Mouse (Mus musculus): ENCODE data around the gene Bak1. TPM values are rescaled to one million over a fixed set of nuclear protein-coding genes. Genes with fewer than 3 reads are reported as not detected.

The Bak1 gene
- total and polyA plus RNA-seq, 3 experiments: 75.4 to 150 TPM; not detected in 1

DNA sequence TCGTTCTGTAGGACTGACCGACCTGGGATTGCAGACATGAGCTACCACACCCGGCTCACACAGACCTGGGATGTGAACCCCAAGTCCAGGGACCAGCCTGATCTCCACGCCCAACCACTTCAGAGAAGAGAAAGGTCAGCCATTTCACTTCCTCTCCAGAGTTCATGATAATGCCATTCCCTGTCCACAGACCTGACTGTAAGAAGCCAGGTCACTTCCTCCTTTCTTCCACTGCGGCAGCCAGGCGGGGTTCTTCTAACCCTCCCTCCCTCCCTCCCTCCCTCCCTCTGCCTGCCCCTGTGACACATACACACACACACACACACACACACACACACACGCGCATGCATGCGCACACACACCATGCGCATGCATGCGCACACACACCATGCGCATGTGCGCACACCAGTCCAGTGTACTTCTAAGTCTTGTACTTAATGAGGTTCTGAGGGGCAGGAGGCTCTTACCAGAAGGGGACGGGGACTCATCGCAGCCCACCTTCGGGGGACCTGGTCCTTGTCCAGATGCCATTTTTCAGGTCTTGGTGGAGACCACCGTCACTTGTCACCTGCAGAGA lies 3.4 kb downstream of the Bak1 start:
- peaks cover 7 to 21% of the 10 kb centered on the region in 2 experiments for H3K4me1 ChIP-seq (ENCODE audit: control insufficient read depth in 1 of 2, insufficient read depth in 2 of 2, low read length in 2 of 2)
- H3K27me3 ChIP-seq (ENCODE audit: control insufficient read depth in 1 of 2, insufficient read depth in 2 of 2, low read length in 2 of 2): no peaks in the 10 kb centered on the region
- peaks cover 20% of the 10 kb centered on the region for H3K79me2 ChIP-seq (ENCODE audit: control insufficient read depth, insufficient read depth, low read length, poor library complexity)
- H3K9ac ChIP-seq (ENCODE audit: control insufficient read depth, low read depth, low read length, poor library complexity, severe bottlenecking): no peak overlapping the region; the same call in 1 of the 2 replicates
- peak; percentile 77 for DNase-seq (ENCODE audit: low read depth, low spot score)
- peaks cover 2 to 17% of the 10 kb centered on the region in 2 experiments; a peak in 3 of 4 replicates for H3K36me3 ChIP-seq (ENCODE audit: control insufficient read depth in 1 of 2, insufficient read depth in 2 of 2, low read length in 2 of 2)
- H3K27ac ChIP-seq (ENCODE audit: control insufficient read depth, low read depth, low read length): peak overlapping the region; percentile 26; the same call in 1 of the 2 replicates
- no peak overlapping the region for H3K4me3 ChIP-seq (ENCODE audit: control insufficient read depth in 1 of 2, insufficient read depth in 1 of 2, low read depth in 2 of 2, low read length in 2 of 2)
- no peaks in the 10 kb centered on the region for H3K9me3 ChIP-seq (replicated peaks; ENCODE audit: insufficient read depth, low read length)
- peak; percentile 52; the same call in 1 of the 2 replicates for TF ChIP-seq ELF1 (IDR thresholded peaks at IDR 0.05; ENCODE audit: low read depth, low read length)
- TF ChIP-seq SMC3 (IDR thresholded peaks at IDR 0.05; ENCODE audit: low read depth, low read length): no peak
- TF ChIP-seq POLR2A (IDR thresholded peaks at IDR 0.05; ENCODE audit: control insufficient read depth in 1 of 2, insufficient read depth in 1 of 2, low read depth in 1 of 2, low read length in 2 of 2, poor library complexity in 1 of 2): no peak
- TF ChIP-seq CHD2 (IDR thresholded peaks at IDR 0.05; ENCODE audit: low read length): no peak
- no peak for TF ChIP-seq MYC (IDR thresholded peaks at IDR 0.05; ENCODE audit: low read depth, low read length)
- TF ChIP-seq EP300 (IDR thresholded peaks at IDR 0.05; ENCODE audit: low read depth in 1 of 2, low read length in 2 of 2): peak in 1 of 2 experiments; percentile 44; a peak in 1 of 4 replicates
- no peak for TF ChIP-seq BHLHE40 (IDR thresholded peaks at IDR 0.05; ENCODE audit: borderline replicate concordance, low read depth, low read length)
- no peak for TF ChIP-seq NELFE (IDR thresholded peaks at IDR 0.05; ENCODE audit: low read depth, low read length)
- 0 out of 2 replicates have a peak, but pooled peaks have one; percentile 39 for TF ChIP-seq NRF1 (IDR thresholded peaks at IDR 0.05; ENCODE audit: insufficient read depth, low read depth, low read length, poor library complexity, severe bottlenecking)
- no peak for TF ChIP-seq USF1 (IDR thresholded peaks at IDR 0.05; ENCODE audit: low read depth, low read length)
- TF ChIP-seq POLR2AphosphoS5 (IDR thresholded peaks at IDR 0.05; ENCODE audit: borderline replicate concordance, low read depth, low read length): no peak
- TF ChIP-seq MAFK (IDR thresholded peaks at IDR 0.05; ENCODE audit: borderline replicate concordance, low read depth, low read length): no peak

DNA sequence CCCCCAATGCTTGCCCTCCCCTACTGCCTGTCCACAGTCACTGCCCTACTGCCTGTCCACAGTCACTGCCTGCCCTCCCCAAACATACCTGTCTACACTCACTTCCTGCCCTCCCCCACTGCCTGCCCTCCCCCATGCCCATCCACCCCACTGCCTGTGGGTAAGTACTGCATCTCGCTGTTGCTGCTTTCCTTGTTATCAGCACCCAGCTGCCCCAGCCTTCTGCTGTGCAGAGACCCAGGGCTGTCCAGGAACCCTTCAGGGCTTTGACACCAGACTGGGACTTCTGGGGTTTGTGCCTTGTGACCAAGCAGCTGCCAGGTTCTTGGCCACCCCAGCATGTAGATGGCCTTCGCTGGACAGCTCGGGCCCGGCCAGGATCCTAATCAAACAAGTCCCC lies 5.5 kb downstream of the Bak1 start:
- DNase-seq (ENCODE audit: low read depth, low spot score): no peak
- no peaks in the 10 kb centered on the region for H3K27me3 ChIP-seq (ENCODE audit: control insufficient read depth in 1 of 2, insufficient read depth in 2 of 2, low read length in 2 of 2)
- H3K4me1 ChIP-seq (ENCODE audit: control insufficient read depth in 1 of 2, insufficient read depth in 2 of 2, low read length in 2 of 2): peaks cover 7 to 19% of the 10 kb centered on the region in 2 experiments
- H3K79me2 ChIP-seq (ENCODE audit: control insufficient read depth, insufficient read depth, low read length, poor library complexity): peaks cover 20% of the 10 kb centered on the region
- H3K4me3 ChIP-seq (ENCODE audit: control insufficient read depth in 1 of 2, insufficient read depth in 1 of 2, low read depth in 2 of 2, low read length in 2 of 2): no peak overlapping the region
- no peak overlapping the region for H3K9ac ChIP-seq (ENCODE audit: control insufficient read depth, low read depth, low read length, poor library complexity, severe bottlenecking)
- TF ChIP-seq POLR2A (IDR thresholded peaks at IDR 0.05; ENCODE audit: control insufficient read depth in 1 of 2, insufficient read depth in 1 of 2, low read depth in 1 of 2, low read length in 2 of 2, poor library complexity in 1 of 2): no peak
- TF ChIP-seq RAD21 (IDR thresholded peaks at IDR 0.05; ENCODE audit: low read depth, low read length): no peak
- no peak for TF ChIP-seq BHLHE40 (IDR thresholded peaks at IDR 0.05; ENCODE audit: borderline replicate concordance, low read depth, low read length)
- no peak for TF ChIP-seq ZNF384 (IDR thresholded peaks at IDR 0.05; ENCODE audit: low read depth, low read length)
- no peak for TF ChIP-seq MXI1 (IDR thresholded peaks at IDR 0.05; ENCODE audit: low read depth, low read length)
- no peak for TF ChIP-seq ELF1 (IDR thresholded peaks at IDR 0.05; ENCODE audit: low read depth, low read length)
- no peak for TF ChIP-seq TAL1 (IDR thresholded peaks at IDR 0.05; ENCODE audit: low read length)
- no peak for TF ChIP-seq MEF2A (IDR thresholded peaks at IDR 0.05; ENCODE audit: extremely low read depth, insufficient replicate concordance, low read depth, low read length, poor library complexity, severe bottlenecking)
- no peak for TF ChIP-seq UBTF (IDR thresholded peaks at IDR 0.05; ENCODE audit: borderline replicate concordance, insufficient read depth, low read depth, low read length)
- TF ChIP-seq CTCF (IDR thresholded peaks at IDR 0.05 in 2 of 3, conservative IDR thresholded peaks at IDR 0.05 in 1 of 3; ENCODE audit: control insufficient read depth in 1 of 3, insufficient read depth in 1 of 3, low read depth in 2 of 3, low read length in 3 of 3, poor library complexity in 1 of 3, severe bottlenecking in 1 of 3): no peak
- no peak for TF ChIP-seq MAFK (IDR thresholded peaks at IDR 0.05; ENCODE audit: borderline replicate concordance, low read depth, low read length)
- no peak for TF ChIP-seq ETS1 (IDR thresholded peaks at IDR 0.05; ENCODE audit: low read depth, low read length)
- TF ChIP-seq MYC (IDR thresholded peaks at IDR 0.05; ENCODE audit: low read depth, low read length): no peak
- TF ChIP-seq ZKSCAN1 (IDR thresholded peaks at IDR 0.05; ENCODE audit: low read depth, low read length): no peak
- TF ChIP-seq EP300 (IDR thresholded peaks at IDR 0.05; ENCODE audit: low read depth in 1 of 2, low read length in 2 of 2): no peak
- TF ChIP-seq KAT2A (conservative IDR thresholded peaks at IDR 0.05; ENCODE audit: low read depth, low read length): no peak
- no peak for TF ChIP-seq JUND (IDR thresholded peaks at IDR 0.05; ENCODE audit: low read depth, low read length)
- H3K36me3 ChIP-seq (ENCODE audit: control insufficient read depth in 1 of 2, insufficient read depth in 2 of 2, low read length in 2 of 2): peaks cover 2 to 17% of the 10 kb centered on the region in 2 experiments; a peak in 3 of 4 replicates
- H3K27ac ChIP-seq (ENCODE audit: control insufficient read depth, low read depth, low read length): no peak overlapping the region
- H3K9me3 ChIP-seq (replicated peaks; ENCODE audit: insufficient read depth, low read length): no peaks in the 10 kb centered on the region

All from MEL (cell line).